Mouse (Mus musculus): ENCODE data around the gene Colca2.

DNA sequence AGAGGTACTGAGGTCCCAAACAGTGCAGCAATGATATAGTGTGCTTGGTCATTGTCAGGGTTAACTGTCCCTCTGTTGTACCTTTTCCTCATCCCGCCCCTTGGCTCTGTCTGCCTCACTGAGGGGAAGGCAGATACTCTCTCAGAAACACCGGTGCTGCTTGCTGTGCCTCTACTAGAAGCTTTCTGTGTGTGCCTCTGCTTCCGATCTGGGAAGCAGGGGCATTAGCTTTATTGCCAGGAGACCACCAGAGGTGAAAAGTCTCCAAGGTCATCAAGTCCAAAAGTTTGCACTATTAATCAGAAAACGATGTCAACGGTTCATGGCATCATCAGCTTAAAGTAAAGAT, 49.2 kb upstream of the Colca2 start:
- TF ChIP-seq CTCF (IDR thresholded peaks at IDR 0.05; ENCODE audit: borderline replicate concordance, insufficient read depth, low read depth, low read length) (no peak), POLR2A (IDR thresholded peaks at IDR 0.05; ENCODE audit: borderline replicate concordance, insufficient read depth, low read length) (no peak)

Measured in cerebellum, adult 2 months (tissue).